Mouse (Mus musculus) c-Kit-positive CD71-positive TER-119-negative erythroid progenitor cells, embryonic 14.5 days (primary cell): ENCODE data around the gene Pitx1.

Source experiments
- DNase-seq: peaks from one replicate; pipeline ENCODE4 v3.0.0-alpha.2; 2013; ENCODE audit warnings: low read depth

The Pitx1 gene

GRCm38 (mm10) chr13:55830833-55831721, 4.9 kb downstream of the Pitx1 start:
- DNase-seq = no peak

- DNase-seq = no peak
Observed at GRCm38 (mm10) chr13:55830081-55830832, 5.7 kb downstream of the Pitx1 start.

GRCm38 (mm10) chr13:55829018-55829655, 6.9 kb downstream of the Pitx1 start:
- no peak for DNase-seq

- DNase-seq = no peak
Observed at GRCm38 (mm10) chr13:55828141-55829017, 7.6 kb downstream of the Pitx1 start.

- DNase-seq = no peak
Observed at GRCm38 (mm10) chr13:55827679-55828140, 8.3 kb downstream of the Pitx1 start.

GRCm38 (mm10) chr13:55826796-55827678, 9.0 kb downstream of the Pitx1 start:
- no peak for DNase-seq

GRCm38 (mm10) chr13:55826008-55826671, 9.9 kb downstream of the Pitx1 start:
- DNase-seq = no peak

- no peak for DNase-seq
Observed at GRCm38 (mm10) chr13:55825245-55825681, 10.7 kb downstream of the Pitx1 start.

GRCm38 (mm10) chr13:55824151-55824945, 11.6 kb downstream of the Pitx1 start:
- no peak for DNase-seq

- no peak for DNase-seq
Observed at GRCm38 (mm10) chr13:55822499-55822898, 13.5 kb downstream of the Pitx1 start.

GRCm38 (mm10) chr13:55814834-55815233, 21.2 kb downstream of the Pitx1 start:
- DNase-seq = no peak

- no peak for DNase-seq
Observed at GRCm38 (mm10) chr13:55813490-55814016, 22.4 kb downstream of the Pitx1 start.

GRCm38 (mm10) chr13:55810947-55811346, 25.0 kb downstream of the Pitx1 start:
- no peak for DNase-seq

- DNase-seq = no peak
Observed at GRCm38 (mm10) chr13:55809707-55810106, 26.3 kb downstream of the Pitx1 start.

GRCm38 (mm10) chr13:55809041-55809623, 26.9 kb downstream of the Pitx1 start:
- no peak for DNase-seq

- DNase-seq = no peak
Observed at GRCm38 (mm10) chr13:55803973-55804372, 32.0 kb downstream of the Pitx1 start.

GRCm38 (mm10) chr13:55801246-55801645, 34.7 kb downstream of the Pitx1 start:
- no peak for DNase-seq

GRCm38 (mm10) chr13:55786120-55786519, 49.9 kb downstream of the Pitx1 start:
- DNase-seq = no peak
